Mouse (Mus musculus) olfactory bulb, adult 2 months (tissue): Measurements from ENCODE around the gene Actn4. TPM values are rescaled to one million over a fixed set of nuclear protein-coding genes. Genes with fewer than 3 reads are reported as not detected.

Experiments
- H3K27ac ChIP-seq: fragments of 200-500 bp; 2 replicates; pipeline ENCODE4 v1.5.1; 2012; ENCODE audit warnings: low read depth, low read length; ENCODE audit not compliant: insufficient read depth
- H3K4me1 ChIP-seq: fragments of 200-500 bp; 2 replicates; pipeline ENCODE4 v1.6.1; 2012; ENCODE audit warnings: low read length; ENCODE audit not compliant: control insufficient read depth, insufficient read depth
- H3K4me3 ChIP-seq: fragments of 200-500 bp; 2 replicates; pipeline ENCODE4 v1.5.1; 2012; ENCODE audit warnings: mild to moderate bottlenecking, low read depth, low read length, moderate library complexity; ENCODE audit not compliant: insufficient read depth
- CTCF ChIP-seq: fragments of 200-500 bp; IDR thresholded peaks from 2 replicates; pipeline ENCODE4 v1.5.1; 2012; ENCODE audit warnings: low read depth, mild to moderate bottlenecking, low read length, moderate library complexity; ENCODE audit not compliant: insufficient read depth
- POLR2A ChIP-seq: fragments of 200-500 bp; IDR thresholded peaks from 2 replicates; pipeline ENCODE4 v1.6.1; 2012; ENCODE audit warnings: mild to moderate bottlenecking, low read depth, low read length, moderate library complexity; ENCODE audit not compliant: insufficient read depth
- WGBS: fragments of 180-500 bp; shearing (Covaris S2); methylation state at CpG from one replicate; pipeline ENCODE4 v1.1.7; 2018; 5-methylcytosine and 5-hydroxymethylcytosine counted together
- polyA plus RNA-seq: library from polyadenylated mRNA; stranded (reverse); fragments of >200 nt; gene quantifications from 2 replicates; pipeline ENCODE4 v1.2.4, GENCODE M21; 2012; ENCODE audit warnings: low replicate concordance; ENCODE audit not compliant: missing spikeins, insufficient read depth, insufficient read length

Actn4 gene
- polyA plus RNA-seq, 1 experiment, result 498 TPM

GRCm38 (mm10) chr7:28874565-28874964 is 87.6 kb downstream of the Actn4 start:
- TF ChIP-seq POLR2A (no peak), CTCF (no peak)

GRCm38 (mm10) chr7:28870901-28871664 is 91.1 kb downstream of the Actn4 start:
- WGBS, result 87% methylated on average over 24 of the region's 24 CpGs
- TF ChIP-seq CTCF (no peak), POLR2A (no peak)
- no peak overlapping the region for H3K4me3 ChIP-seq
- H3K4me1 ChIP-seq, result peaks cover 16% of the 10 kb centered on the region
- H3K27ac ChIP-seq, result no peak overlapping the region

More at GRCm38 (mm10) chr7:28874565-28874964, 87.6 kb downstream of the Actn4 start:
- H3K27ac ChIP-seq, result no peak overlapping the region
- no peaks in the 10 kb centered on the region for H3K4me1 ChIP-seq
- 79% methylated on average over 2 of the region's 2 CpGs for WGBS
- H3K4me3 ChIP-seq, result no peak overlapping the region

- 25% methylated on average over 23 of the region's 23 CpGs for WGBS
- Histone ChIP-seq H3K27ac (0 out of 2 replicates have a peak overlapping the region, but pooled peaks have one; percentile 34), H3K4me1 (peaks cover 46% of the 10 kb centered on the region), H3K4me3 (peak overlapping the region; percentile 31)
- TF ChIP-seq CTCF, result peak; percentile 99
Measured at GRCm38 (mm10) chr7:28867508-28868340, 94.4 kb downstream of the Actn4 start.

- peaks cover 48% of the 10 kb centered on the region for H3K4me1 ChIP-seq
- no peak overlapping the region for H3K4me3 ChIP-seq
- no peak overlapping the region for H3K27ac ChIP-seq
- TF ChIP-seq CTCF (no peak), POLR2A (no peak)
- WGBS, result 90% methylated on average over 28 of the region's 28 CpGs
Measured at GRCm38 (mm10) chr7:28866769-28867507, 95.2 kb downstream of the Actn4 start.

GRCm38 (mm10) chr7:28865481-28866300 is 96.4 kb downstream of the Actn4 start:
- Histone ChIP-seq H3K4me3 (peak overlapping the region; percentile 8; the same call in 1 of the 2 replicates), H3K4me1 (peaks cover 48% of the 10 kb centered on the region), H3K27ac (peak overlapping the region; percentile 65)
- WGBS, result 41% methylated on average over 33 of the region's 33 CpGs
- TF ChIP-seq POLR2A (no peak; the same call in 1 of the 2 replicates), CTCF (peak; percentile 19; the same call in 1 of the 2 replicates)

- TF ChIP-seq CTCF, result no peak
- no peak for TF ChIP-seq POLR2A
- peaks cover 48% of the 10 kb centered on the region for H3K4me1 ChIP-seq
- peak overlapping the region; percentile 40 for H3K27ac ChIP-seq
- WGBS, result 31% methylated on average over 9 of the region's 9 CpGs
- no peak overlapping the region for H3K4me3 ChIP-seq
Measured at GRCm38 (mm10) chr7:28864288-28864750, 97.8 kb downstream of the Actn4 start.

GRCm38 (mm10) chr7:28863540-28863939 is 98.6 kb downstream of the Actn4 start, which contains the start of gene Lgals7:
Lgals7 (plus strand) TSS chr7:28863853.
- 50% methylated on average over 6 of the region's 6 CpGs for WGBS
- TF ChIP-seq CTCF (no peak), POLR2A (no peak)

More at GRCm38 (mm10) chr7:28863540-28863939, 98.6 kb downstream of the Actn4 start, which contains the start of gene Lgals7:
- H3K4me3 ChIP-seq, result no peak within 1 kb of the TSS
- peaks cover 48% of the 10 kb centered on the region for H3K4me1 ChIP-seq
- H3K27ac ChIP-seq, result peak within 1 kb of the TSS; percentile 41
